ENCODE assay signal across 8 mouse cellular contexts in the genomic region with DNA sequence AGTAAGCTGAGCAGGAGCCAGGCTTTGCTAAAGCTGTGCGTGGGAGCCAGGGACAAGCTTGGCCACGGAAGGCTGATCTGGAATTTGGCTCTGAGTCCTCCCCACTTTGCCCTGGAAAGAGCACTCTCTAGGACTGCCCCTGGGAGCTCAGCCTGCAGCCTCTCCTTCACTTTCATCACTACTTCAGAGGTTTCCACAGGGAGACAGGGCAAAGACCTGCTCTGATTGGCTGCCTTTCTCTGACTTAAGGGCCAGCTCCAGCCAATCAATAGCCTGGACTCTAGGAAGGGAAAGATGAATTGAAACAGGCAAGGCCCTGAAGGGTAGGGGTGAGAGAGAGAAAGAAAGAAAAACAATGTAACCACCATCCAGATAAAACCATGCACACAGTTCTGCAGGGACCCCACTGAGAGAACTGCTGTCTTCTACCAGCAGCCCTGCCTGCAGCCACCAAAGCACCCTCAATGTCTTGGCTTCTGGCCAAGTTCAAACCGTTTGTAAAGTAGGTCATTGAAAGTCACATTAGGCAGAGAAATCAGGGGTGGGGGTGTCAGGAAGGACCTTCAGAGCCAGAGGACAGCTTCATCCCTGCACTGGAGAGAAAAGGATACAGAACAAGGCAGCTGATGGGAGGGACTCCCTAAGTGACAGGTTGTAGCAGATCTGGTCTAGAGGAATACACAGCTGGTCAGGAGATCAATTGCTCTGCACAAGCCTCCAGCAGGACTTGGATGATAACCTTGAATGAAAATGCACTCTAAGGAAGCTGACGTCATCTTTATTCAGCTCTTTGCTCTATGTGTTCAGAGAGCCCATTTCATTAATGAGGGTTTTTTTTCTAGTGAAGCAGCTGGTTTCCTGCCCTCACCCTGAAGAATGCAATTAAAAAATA. TPM values are rescaled to one million over a fixed set of nuclear protein-coding genes. Genes with fewer than 3 reads are reported as not detected.
DNase-seq lines count a peak whose midpoint lies in the region; ATAC-seq lines count a peak whose summit lies in the region.

No protein-coding gene starts in this region.

- peak overlapping the region; percentile 32 for H3K4me2 ChIP-seq in hindbrain, embryonic 12.5 days (replicated peaks)
- no peak overlapping the region for H3K4me2 ChIP-seq in neural tube, embryonic 11.5 days (ENCODE audit: low read depth)

- peaks cover 28% of the 10 kb centered on the region for H3K4me1 ChIP-seq in hindbrain, embryonic 12.5 days
- peaks cover 6% of the 10 kb centered on the region; the same call in 1 of the 2 replicates for H3K4me1 ChIP-seq in neural tube, embryonic 11.5 days (ENCODE audit: control insufficient read depth, insufficient read depth, low read length)

- peak; percentile 85 for ATAC-seq in hindbrain, embryonic 12.5 days (ENCODE audit: low FRiP score)
- peak; percentile 80 for ATAC-seq in neural tube, embryonic 11.5 days (ENCODE audit: insufficient read depth, low FRiP score, low TSS enrichment)

- no peaks in the 10 kb centered on the region for H3K9me3 ChIP-seq in hindbrain, embryonic 12.5 days (replicated peaks)
- no peaks in the 10 kb centered on the region for H3K9me3 ChIP-seq in neural tube, embryonic 11.5 days (ENCODE audit: control insufficient read depth, low read length)

- H3K9ac ChIP-seq in hindbrain, embryonic 12.5 days, result no peak overlapping the region
- H3K9ac ChIP-seq in neural tube, embryonic 11.5 days (ENCODE audit: low read length), result no peak overlapping the region

- 11% methylated on average over 4 of the region's 4 CpGs for WGBS in hindbrain, embryonic 12.5 days
- WGBS in neural tube, embryonic 11.5 days, result 26% methylated on average over 4 of the region's 4 CpGs

- H3K27me3 ChIP-seq in hindbrain, embryonic 12.5 days, result peaks cover 3% of the 10 kb centered on the region; the same call in 1 of the 2 replicates
- H3K27me3 ChIP-seq in neural tube, embryonic 11.5 days (ENCODE audit: control insufficient read depth, insufficient read depth, low read length), result no peaks in the 10 kb centered on the region

- H3K36me3 ChIP-seq in hindbrain, embryonic 12.5 days, result no peaks in the 10 kb centered on the region
- H3K36me3 ChIP-seq in neural tube, embryonic 11.5 days (ENCODE audit: control insufficient read depth, insufficient read depth, low read length), result no peaks in the 10 kb centered on the region

- H3K27ac ChIP-seq in hindbrain, embryonic 12.5 days, result peak overlapping the region; percentile 57; the same call in 1 of the 2 replicates
- no peak overlapping the region for H3K27ac ChIP-seq in neural tube, embryonic 11.5 days (ENCODE audit: low read depth, low read length)

- intact Hi-C loops in left cerebral cortex, postnatal 14 days (cut with DNase I), result no loop called here

- DNase-seq in adrenal gland, adult (ENCODE audit: inconsistent age in 2 of 2, low spot score in 1 of 2), result peak; percentile 49 to 82
- DNase-seq in adrenal gland, postnatal 4 days (ENCODE audit: low spot score in 2 of 2), result no peak
- peak; percentile 63 to 69 for DNase-seq in cerebellum, postnatal 14 days
- DNase-seq in frontal cortex, postnatal 10 days (ENCODE audit: low spot score in 2 of 2), result peak; percentile 39 to 42
- peak; percentile 50 to 54 for DNase-seq in left cerebral cortex, postnatal 14 days (ENCODE audit: low spot score in 2 of 2)
- peak; percentile 59 for DNase-seq in neural tube, embryonic 11.5 days (ENCODE audit: low spot score)
- no peak for DNase-seq in spleen, postnatal 36 days (ENCODE audit: low spot score in 2 of 2)

- H3K4me3 ChIP-seq in hindbrain, embryonic 12.5 days, result no peak overlapping the region
- H3K4me3 ChIP-seq in neural tube, embryonic 11.5 days (ENCODE audit: low read depth, low read length), result no peak overlapping the region

RNA-seq across cellular contexts. Expression of gene Atxn1, which starts 41.6 kb away (rescaled TPM):
- 10 to 100 TPM; 47.6 to 49.1 TPM for total RNA-seq in adrenal gland, postnatal 4 days (2021)
- 5.0 TPM in 2 replicates for polyA plus RNA-seq in hindbrain, embryonic 12.5 days (2016; fragmentation: Nextera tagmentation; extraction: Ambion mirVana)
- 100 to 1,000 TPM; 145 to 169 TPM for total RNA-seq in left cerebral cortex, postnatal 14 days (2021)
- 1.1 and 1.5 TPM in 2 replicates for polyA plus RNA-seq in neural tube, embryonic 11.5 days (2014; fragmentation: Nextera tagmentation; extraction: Ambion mirVana)

Comparison
In these comparisons a context has a peak if more than half of its experiments do, and no peak if none do; other contexts are left out.
1. DNase-seq: peak in adrenal gland, adult (2 of 2), cerebellum, postnatal 14 days (2 of 2), frontal cortex, postnatal 10 days (2 of 2), left cerebral cortex, postnatal 14 days (2 of 2) and neural tube, embryonic 11.5 days (single experiment); none in adrenal gland, postnatal 4 days (0 of 2) and spleen, postnatal 36 days (0 of 2).